Comparison of ENCODE assay signal across 10 mouse cellular contexts in genomic region chr13:20473641-20474078, GRCm38 (mm10).
DNase-seq lines count a peak whose midpoint lies in the region; ATAC-seq lines count a peak whose summit lies in the region.
"Had no signal": no experiment of that assay in that cellular context is flagged by ENCODE, and none has a peak within 500 bp of the region (broad histone marks: within the 10 kb centered on the region; RNA-seq: fewer than 3 reads in every experiment).

No protein-coding gene starts in this region.

- no peak overlapping the region for H3K27ac ChIP-seq in heart, embryonic 11.5 days (ENCODE audit: low read depth, low read length)
- peak overlapping the region; percentile 90 for H3K27ac ChIP-seq in forebrain, embryonic 15.5 days (replicated peaks)
- peak overlapping the region; percentile 86 for H3K27ac ChIP-seq in midbrain, embryonic 12.5 days (replicated peaks)
- H3K27ac ChIP-seq: embryonic facial prominence, embryonic 15.5 days had no signal

- H3K4me2 ChIP-seq in heart, embryonic 11.5 days, result no peak overlapping the region
- peak overlapping the region; percentile 70 for H3K4me2 ChIP-seq in forebrain, embryonic 15.5 days (replicated peaks)
- H3K4me2 ChIP-seq in midbrain, embryonic 12.5 days (replicated peaks), result peak overlapping the region; percentile 53
- H3K4me2 ChIP-seq: embryonic facial prominence, embryonic 15.5 days had no signal

- no peaks in the 10 kb centered on the region for H3K9me3 ChIP-seq in heart, embryonic 11.5 days (replicated peaks; ENCODE audit: control insufficient read depth, low read length)
- H3K9me3 ChIP-seq in forebrain, embryonic 15.5 days, result no peaks in the 10 kb centered on the region
- no peaks in the 10 kb centered on the region for H3K9me3 ChIP-seq in midbrain, embryonic 12.5 days
- H3K9me3 ChIP-seq: embryonic facial prominence, embryonic 15.5 days had no signal

- WGBS in heart, embryonic 11.5 days (ENCODE audit: insufficient replicate concordance), result 74% methylated on average over 7 of the region's 7 CpGs
- WGBS in forebrain, embryonic 15.5 days, result 44% methylated on average over 7 of the region's 7 CpGs
- WGBS in midbrain, embryonic 12.5 days, result 54% methylated on average over 7 of the region's 7 CpGs

- no peak overlapping the region for H3K4me3 ChIP-seq in heart, embryonic 11.5 days (ENCODE audit: low read depth, low read length)
- peak overlapping the region; percentile 54 for H3K4me3 ChIP-seq in forebrain, embryonic 15.5 days
- H3K4me3 ChIP-seq in midbrain, embryonic 12.5 days, result peak overlapping the region; percentile 44
- H3K4me3 ChIP-seq: embryonic facial prominence, embryonic 15.5 days had no signal

- no peaks in the 10 kb centered on the region for H3K36me3 ChIP-seq in heart, embryonic 11.5 days (ENCODE audit: control insufficient read depth, insufficient read depth, low read length)
- H3K36me3 ChIP-seq in forebrain, embryonic 15.5 days, result no peaks in the 10 kb centered on the region
- no peaks in the 10 kb centered on the region for H3K36me3 ChIP-seq in midbrain, embryonic 12.5 days
- H3K36me3 ChIP-seq: embryonic facial prominence, embryonic 15.5 days had no signal

- no peak overlapping the region for H3K9ac ChIP-seq in heart, embryonic 11.5 days (ENCODE audit: low read depth, low read length)
- peak overlapping the region; percentile 51 for H3K9ac ChIP-seq in forebrain, embryonic 15.5 days (replicated peaks)
- peak overlapping the region; percentile 59 for H3K9ac ChIP-seq in midbrain, embryonic 12.5 days (replicated peaks)
- H3K9ac ChIP-seq: embryonic facial prominence, embryonic 15.5 days had no signal

- peak; percentile 79 for DNase-seq in heart, adult 11 months
- peak; percentile 35 to 53 for DNase-seq in cerebellum, postnatal 14 days
- no peak for DNase-seq in retina, embryonic 14.5 days (ENCODE audit: low spot score)
- DNase-seq in thymus, postnatal 36 days, result no peak
- DNase-seq: kidney, adult 8-10 months had no signal

- peaks cover 3% of the 10 kb centered on the region; the same call in 1 of the 2 replicates for H3K4me1 ChIP-seq in heart, embryonic 11.5 days (ENCODE audit: control insufficient read depth, insufficient read depth, low read length)
- H3K4me1 ChIP-seq in forebrain, embryonic 15.5 days, result peaks cover 33% of the 10 kb centered on the region
- H3K4me1 ChIP-seq in midbrain, embryonic 12.5 days, result peaks cover 36% of the 10 kb centered on the region
- H3K4me1 ChIP-seq: embryonic facial prominence, embryonic 15.5 days had no signal

- no peaks in the 10 kb centered on the region for H3K27me3 ChIP-seq in heart, embryonic 11.5 days (ENCODE audit: control insufficient read depth, insufficient read depth, low read length)
- H3K27me3 ChIP-seq in forebrain, embryonic 15.5 days, result no peaks in the 10 kb centered on the region
- no peaks in the 10 kb centered on the region; the same call in 1 of the 2 replicates for H3K27me3 ChIP-seq in midbrain, embryonic 12.5 days
- H3K27me3 ChIP-seq: embryonic facial prominence, embryonic 15.5 days had no signal

- ATAC-seq in heart, embryonic 11.5 days (replicated peaks; ENCODE audit: insufficient number of reproducible peaks, low FRiP score, low TSS enrichment), result no peak
- ATAC-seq in forebrain, embryonic 15.5 days (replicated peaks), result 0 out of 2 replicates have a peak, but pooled peaks have one; percentile 7
- no peak for ATAC-seq in midbrain, embryonic 12.5 days (ENCODE audit: low FRiP score, low read depth)
- ATAC-seq in megakaryocyte, adult 5-6 weeks (ENCODE audit: poor library complexity, severe bottlenecking), result no peak

Comparison
In these comparisons a context has a peak if more than half of its experiments do, and no peak if none do; other contexts are left out.
1. DNase-seq: peak in heart, adult 11 months (single experiment) and cerebellum, postnatal 14 days (2 of 2); none in retina, embryonic 14.5 days (single experiment) and thymus, postnatal 36 days (0 of 2).